Mouse (Mus musculus) spleen, adult 18-20 months (tissue): ENCODE measurements around the gene Ankrd13a.
A peak's percentile ranks its signal among the peaks of the same experiment; 100 is the strongest.

ENCODE experiments used
- DNase-seq, 2 experiments: peaks; one replicate each; pipeline ENCODE4 v3.0.0; 2022; ENCODE audit warnings: mixed read lengths in 2 of 2

Ankrd13a gene

GRCm38 (mm10) chr5:114774403-114775051 lies at the start of gene Ankrd13a:
Gene Ankrd13a (plus strand): TSS chr5:114774677.
- DNase-seq: peak; percentile 80 to 81

GRCm38 (mm10) chr5:114728160-114728559 lies 46.3 kb upstream of the Ankrd13a start:
- no peak for DNase-seq

DNA sequence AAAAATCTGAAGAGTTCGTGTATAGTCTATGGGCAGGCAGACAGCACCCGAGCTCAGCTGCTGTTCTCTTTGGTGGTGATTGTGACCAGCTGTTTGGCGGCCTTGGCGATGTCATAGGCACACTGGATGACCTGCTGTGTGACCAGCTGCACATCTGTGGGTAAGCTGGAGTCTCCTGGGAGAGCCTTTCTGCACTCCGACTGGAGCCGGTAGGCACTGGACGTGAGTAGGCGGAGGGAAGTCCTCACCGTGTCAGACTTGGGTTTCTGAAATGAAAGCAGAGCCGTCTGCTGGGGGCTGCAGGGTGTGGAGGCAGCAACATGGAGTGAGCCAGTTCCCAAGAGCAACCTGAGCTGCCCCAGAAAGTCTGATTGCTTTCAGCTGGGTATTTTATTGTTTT lies 44.3 kb upstream of the Ankrd13a start:
- DNase-seq: no peak

GRCm38 (mm10) chr5:114731498-114731897 lies 43.0 kb upstream of the Ankrd13a start:
- no peak for DNase-seq

DNA sequence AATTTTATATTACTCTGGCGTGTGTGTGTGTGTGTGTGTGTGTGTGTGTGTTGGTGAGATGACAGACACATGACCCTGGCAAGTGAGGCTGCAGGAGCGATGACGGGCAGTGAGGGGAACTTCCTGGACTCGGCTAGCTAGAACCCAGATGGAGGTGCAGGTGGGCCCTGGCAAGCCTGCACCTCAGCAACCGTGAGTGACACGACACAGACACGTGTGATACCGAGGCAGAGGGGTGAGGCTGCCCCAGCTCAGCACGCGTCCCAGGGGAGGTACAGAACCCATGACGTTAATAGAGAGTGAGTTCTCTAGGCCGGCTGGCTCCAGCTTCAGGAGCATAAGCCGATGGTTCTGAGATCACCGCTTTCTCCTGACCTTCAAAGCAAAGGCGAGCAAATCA lies 42.5 kb upstream of the Ankrd13a start:
- no peak for DNase-seq

GRCm38 (mm10) chr5:114733606-114734005 lies 40.9 kb upstream of the Ankrd13a start:
- no peak for DNase-seq

DNA sequence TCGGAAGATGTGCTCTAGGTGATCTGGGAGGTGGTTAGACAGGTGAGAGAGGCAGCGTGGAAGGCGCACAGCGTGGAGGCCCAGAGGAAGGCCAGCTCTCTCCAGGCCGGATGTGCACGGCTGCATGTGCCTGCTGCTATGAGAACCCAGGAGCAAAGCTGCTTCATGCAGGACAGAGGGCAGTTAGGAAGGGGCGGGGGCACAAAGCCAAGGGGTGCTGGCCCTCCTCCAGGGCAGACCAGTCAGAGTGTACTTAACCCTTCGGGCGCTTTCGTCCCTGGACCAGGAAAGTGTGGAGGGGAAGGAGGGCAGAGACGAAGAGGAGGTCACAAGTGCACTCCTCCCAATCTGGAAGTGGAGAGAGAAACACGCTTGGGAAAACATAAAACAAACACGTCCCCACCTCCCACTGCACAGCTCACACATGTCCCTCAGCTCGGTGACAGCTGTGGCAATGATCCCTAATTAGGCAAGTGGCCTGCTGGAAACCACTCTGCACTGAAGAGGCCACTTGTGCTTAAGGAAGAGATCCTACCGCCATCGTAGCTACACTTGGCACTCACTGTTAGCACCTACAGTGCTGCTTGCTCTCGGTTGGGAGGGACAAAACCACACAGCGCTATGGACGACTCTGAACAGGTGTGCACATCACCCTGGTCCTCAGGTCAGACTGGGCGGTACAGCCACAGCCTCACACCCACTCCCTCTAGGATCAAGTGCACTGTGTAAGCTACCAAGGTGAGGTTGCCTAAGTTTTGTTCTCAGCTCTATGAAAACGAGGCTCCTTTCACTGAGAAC lies 37.2 kb upstream of the Ankrd13a start:
- no peak for DNase-seq

- no peak for DNase-seq
Observed at GRCm38 (mm10) chr5:114738707-114739241, 35.7 kb upstream of the Ankrd13a start.

GRCm38 (mm10) chr5:114740595-114740994 lies 33.9 kb upstream of the Ankrd13a start:
- no peak for DNase-seq

GRCm38 (mm10) chr5:114742572-114742971 lies 31.9 kb upstream of the Ankrd13a start:
- no peak for DNase-seq

- no peak for DNase-seq
Observed at GRCm38 (mm10) chr5:114742998-114743696, 31.3 kb upstream of the Ankrd13a start.

GRCm38 (mm10) chr5:114743697-114744090 lies 30.8 kb upstream of the Ankrd13a start:
- no peak for DNase-seq

DNA sequence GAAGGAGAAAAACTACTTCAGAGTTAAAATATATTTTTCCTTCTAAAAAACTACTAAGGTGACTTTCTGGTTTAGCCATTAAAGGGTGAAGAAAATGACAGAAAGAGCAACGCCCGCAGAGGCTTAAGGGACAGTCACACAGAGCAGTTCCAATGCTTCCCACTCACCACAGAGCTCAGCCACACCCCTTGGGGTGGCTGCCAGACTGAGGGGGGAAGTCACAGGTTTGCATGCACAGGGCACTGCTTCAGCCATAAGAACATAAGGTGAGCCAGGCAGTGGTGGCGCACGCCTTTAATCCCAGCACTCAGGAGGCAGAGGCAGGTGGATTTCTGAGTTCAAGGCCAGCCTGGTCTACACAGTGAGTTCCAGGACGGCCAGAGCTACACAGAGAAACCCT lies 28.9 kb upstream of the Ankrd13a start:
- DNase-seq: peak; percentile 30 to 37

GRCm38 (mm10) chr5:114746886-114747285 lies 27.6 kb upstream of the Ankrd13a start:
- no peak for DNase-seq

DNA sequence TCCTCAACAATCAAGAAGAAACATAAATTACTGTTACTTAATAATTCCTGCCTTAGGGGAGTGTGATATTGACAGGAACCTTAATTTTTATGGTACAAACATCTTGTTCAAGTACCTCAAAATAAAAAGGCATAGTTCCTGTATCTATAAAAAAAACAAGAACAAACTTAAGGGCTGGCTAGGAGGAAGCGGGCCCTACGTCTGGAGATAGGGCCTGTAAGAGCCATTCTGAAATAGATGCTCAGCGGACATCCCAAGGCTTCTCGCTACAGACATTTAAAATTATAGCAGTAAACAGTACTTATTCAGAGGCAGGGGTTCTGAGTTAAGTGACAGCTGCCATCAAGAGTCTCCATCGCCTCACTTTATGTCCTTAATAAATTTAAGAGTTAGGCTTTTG lies 27.0 kb upstream of the Ankrd13a start:
- no peak for DNase-seq

DNA sequence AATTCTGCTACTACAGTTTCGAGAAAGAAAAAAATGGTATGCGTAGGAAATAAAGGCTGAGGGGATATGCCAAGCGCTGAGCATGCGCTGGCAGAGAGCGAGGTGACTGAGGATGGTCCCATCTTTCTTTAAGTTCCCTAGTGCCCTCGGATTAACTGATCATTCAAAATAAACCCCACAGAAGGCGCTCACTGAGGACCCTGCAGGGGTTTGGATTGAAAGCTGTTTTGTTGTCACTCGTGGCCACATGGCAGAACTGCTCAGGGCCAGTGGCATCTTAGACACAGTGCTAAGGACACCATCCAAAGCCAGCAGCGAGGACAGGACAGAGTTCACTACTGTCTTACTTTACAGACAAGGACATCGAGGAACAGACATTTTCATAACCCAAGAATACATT lies 24.2 kb upstream of the Ankrd13a start:
- no peak for DNase-seq

GRCm38 (mm10) chr5:114752397-114752796 lies 22.1 kb upstream of the Ankrd13a start:
- DNase-seq: no peak

GRCm38 (mm10) chr5:114753384-114753783 lies 21.1 kb upstream of the Ankrd13a start:
- no peak for DNase-seq

GRCm38 (mm10) chr5:114759536-114760090 lies 14.9 kb upstream of the Ankrd13a start:
- no peak for DNase-seq

- DNase-seq: no peak
Observed at GRCm38 (mm10) chr5:114761980-114762379, 12.5 kb upstream of the Ankrd13a start.

- DNase-seq: no peak
Observed at GRCm38 (mm10) chr5:114764812-114765735, 9.4 kb upstream of the Ankrd13a start.

GRCm38 (mm10) chr5:114766686-114767085 lies 7.8 kb upstream of the Ankrd13a start:
- DNase-seq: no peak
